Mouse (Mus musculus): ENCODE data around the gene Nol11.
"Not testable (repeated sequence)": the region's sequence is repeated elsewhere in the genome, so short reads cannot be mapped to it uniquely, and the experiment has no call there.

Nol11 gene

GRCm38 (mm10) chr11:107155292-107155691, 33.9 kb downstream of the Nol11 start:
- DNase-seq (ENCODE audit: low spot score in 2 of 2): no peak

DNA sequence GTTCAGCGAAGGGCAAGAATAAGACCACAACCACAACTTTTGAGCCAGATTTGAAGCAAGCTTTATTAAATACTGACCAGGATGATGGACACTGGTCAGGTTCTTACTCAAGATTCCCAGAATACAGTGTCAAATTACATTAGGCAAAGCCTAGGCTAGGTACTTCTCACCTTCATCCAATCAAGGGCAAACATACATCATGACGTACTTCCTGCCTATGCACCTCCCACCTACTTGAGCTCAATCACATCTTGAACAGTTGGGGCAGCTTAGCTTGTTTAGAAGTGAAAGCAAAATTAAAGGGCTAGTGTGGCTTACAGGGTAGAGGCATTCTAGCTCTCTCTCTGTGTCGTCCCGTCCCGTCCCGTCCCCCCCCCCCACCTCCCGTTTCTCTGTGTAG, 34.8 kb downstream of the Nol11 start:
- no peak for DNase-seq (ENCODE audit: low spot score in 2 of 2)

DNA sequence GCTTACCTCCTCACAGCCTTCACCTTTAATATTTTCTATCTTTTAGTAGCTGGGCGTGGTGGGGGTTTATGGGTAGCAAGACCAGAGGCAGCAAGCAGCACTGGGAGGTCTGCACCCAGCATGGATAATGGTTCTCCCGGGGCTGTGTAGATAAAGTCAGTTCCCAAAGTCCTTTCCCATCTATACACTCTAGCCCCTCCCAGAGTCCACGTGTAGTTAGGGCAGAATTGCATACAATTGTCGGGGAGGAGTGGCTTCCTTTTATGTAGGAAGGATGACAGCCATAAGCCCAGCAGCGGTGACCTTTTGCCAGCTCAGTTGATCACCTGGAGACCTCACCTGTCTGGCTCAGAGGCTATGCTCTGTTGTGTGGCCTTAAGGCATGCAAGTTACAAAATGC, 35.5 kb downstream of the Nol11 start:
- no peak for DNase-seq (ENCODE audit: low spot score in 2 of 2)

- DNase-seq (ENCODE audit: low spot score in 2 of 2): no peak
Measured at GRCm38 (mm10) chr11:107151809-107152208, 37.4 kb downstream of the Nol11 start.

DNA sequence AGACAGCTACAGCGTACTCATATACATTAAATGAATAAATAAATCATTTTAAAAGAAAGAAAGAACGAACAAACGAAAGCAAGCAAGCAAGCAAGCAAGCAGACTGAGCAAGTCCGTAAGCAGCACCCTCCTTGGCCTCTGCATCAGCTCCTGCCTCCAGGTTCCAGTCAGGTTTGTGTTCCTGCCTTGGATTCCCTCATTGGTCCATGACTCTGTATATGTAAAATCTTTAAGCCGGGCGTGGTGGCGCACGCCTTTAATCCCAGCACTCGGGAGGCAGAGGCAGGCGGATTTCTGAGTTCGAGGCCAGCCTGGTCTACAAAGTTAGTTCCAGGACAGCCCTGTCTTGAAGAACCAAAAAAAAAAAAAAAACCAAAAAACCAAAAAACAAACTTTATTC, 45.2 kb downstream of the Nol11 start:
- DNase-seq (ENCODE audit: low spot score in 2 of 2): not testable (repeated sequence)

DNA sequence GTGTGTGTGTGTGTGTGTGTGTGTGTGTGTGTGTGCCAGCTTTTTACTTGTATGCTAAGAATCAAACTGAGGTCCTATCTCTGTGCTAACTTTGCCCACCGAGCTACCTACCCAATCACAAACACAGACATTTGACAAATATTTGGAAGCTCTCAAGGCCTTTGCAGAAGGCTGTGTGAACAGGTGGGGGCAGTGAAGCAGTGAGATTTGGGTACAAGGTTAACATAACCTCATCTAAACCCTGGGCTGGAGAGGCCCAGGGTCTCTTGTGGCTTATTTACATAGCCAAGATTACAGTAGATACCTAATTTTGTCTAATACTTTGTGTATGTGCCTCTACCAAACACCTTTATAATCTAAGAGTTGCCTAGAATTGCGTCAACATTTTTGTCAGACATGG, 46.8 kb downstream of the Nol11 start:
- no peak for DNase-seq (ENCODE audit: low spot score in 2 of 2)

- DNase-seq (ENCODE audit: low spot score in 2 of 2): no peak
Measured at GRCm38 (mm10) chr11:107140756-107141155, 48.4 kb downstream of the Nol11 start.

GRCm38 (mm10) chr11:107138633-107139032, 50.5 kb downstream of the Nol11 start:
- no peak for DNase-seq (ENCODE audit: low spot score in 2 of 2)

DNA sequence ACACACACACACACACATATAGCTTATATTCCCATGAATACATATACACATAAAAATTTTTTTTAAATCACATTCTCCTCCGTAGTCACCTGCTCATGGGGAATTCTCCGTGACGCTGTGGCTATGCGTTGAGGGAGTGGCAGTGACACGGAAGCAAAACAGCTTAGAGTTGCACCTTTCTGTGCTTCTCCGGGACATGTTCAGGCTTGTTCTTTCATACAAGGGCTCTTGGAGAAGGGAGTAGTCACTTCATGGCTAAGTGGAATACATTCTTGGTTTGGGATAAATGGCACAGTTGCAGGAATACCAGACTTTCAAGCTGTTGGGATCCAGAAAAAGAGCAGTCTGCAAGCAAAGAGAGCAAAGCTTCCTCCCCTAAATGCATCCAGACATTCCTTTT, 51.6 kb downstream of the Nol11 start:
- no peak for DNase-seq (ENCODE audit: low spot score in 2 of 2)

GRCm38 (mm10) chr11:107136458-107136857, 52.7 kb downstream of the Nol11 start:
- DNase-seq (ENCODE audit: low spot score in 2 of 2): not testable (repeated sequence)

DNA sequence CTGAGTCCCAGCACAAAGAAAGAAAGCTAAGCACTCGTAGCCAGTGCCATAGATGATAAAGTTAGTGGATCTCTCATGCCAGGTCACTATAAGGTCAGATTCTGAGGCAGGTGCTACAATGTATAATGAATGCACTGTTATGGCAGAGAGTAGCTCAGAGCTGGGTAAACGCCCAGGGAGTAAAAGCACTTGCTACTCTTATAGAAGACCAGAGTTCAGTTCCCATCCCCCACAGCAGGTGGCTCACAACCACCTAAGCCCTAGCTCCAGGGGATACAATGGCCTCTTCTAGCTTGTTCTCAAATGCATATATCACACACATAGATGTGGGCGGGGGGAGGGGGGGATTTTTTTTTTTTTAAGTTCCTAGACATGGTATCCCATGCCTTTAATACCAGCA, 53.4 kb downstream of the Nol11 start:
- no peak for DNase-seq (ENCODE audit: low spot score in 2 of 2)

DNA sequence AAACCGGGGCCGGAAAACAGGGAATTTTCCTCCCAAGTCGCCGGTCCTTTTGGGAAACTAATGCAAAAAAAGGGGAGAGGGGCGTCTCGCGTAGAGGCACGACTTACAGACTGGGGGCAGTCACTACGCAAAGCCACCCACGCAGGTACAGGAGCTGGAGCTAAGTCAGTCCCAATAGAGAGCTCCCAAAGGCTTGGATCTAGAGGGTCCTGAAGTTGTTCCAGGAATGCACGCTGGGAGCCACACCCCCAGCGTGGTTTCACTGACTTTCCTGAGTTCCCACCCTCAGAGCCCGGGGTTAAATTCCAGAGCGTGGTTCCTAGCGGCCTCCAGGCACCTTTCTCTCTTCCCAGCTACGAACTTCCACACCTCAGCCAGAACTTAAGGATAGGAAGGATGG, 56.8 kb downstream of the Nol11 start:
- no peak for DNase-seq (ENCODE audit: low spot score in 2 of 2)

- peak; percentile 75 to 79 for DNase-seq (ENCODE audit: low spot score in 2 of 2)
Measured at GRCm38 (mm10) chr11:107131749-107132421, 57.3 kb downstream of the Nol11 start, which contains the start of gene Bptf. Gene Bptf, minus strand, starts transcription at chr11:107132127.

DNA sequence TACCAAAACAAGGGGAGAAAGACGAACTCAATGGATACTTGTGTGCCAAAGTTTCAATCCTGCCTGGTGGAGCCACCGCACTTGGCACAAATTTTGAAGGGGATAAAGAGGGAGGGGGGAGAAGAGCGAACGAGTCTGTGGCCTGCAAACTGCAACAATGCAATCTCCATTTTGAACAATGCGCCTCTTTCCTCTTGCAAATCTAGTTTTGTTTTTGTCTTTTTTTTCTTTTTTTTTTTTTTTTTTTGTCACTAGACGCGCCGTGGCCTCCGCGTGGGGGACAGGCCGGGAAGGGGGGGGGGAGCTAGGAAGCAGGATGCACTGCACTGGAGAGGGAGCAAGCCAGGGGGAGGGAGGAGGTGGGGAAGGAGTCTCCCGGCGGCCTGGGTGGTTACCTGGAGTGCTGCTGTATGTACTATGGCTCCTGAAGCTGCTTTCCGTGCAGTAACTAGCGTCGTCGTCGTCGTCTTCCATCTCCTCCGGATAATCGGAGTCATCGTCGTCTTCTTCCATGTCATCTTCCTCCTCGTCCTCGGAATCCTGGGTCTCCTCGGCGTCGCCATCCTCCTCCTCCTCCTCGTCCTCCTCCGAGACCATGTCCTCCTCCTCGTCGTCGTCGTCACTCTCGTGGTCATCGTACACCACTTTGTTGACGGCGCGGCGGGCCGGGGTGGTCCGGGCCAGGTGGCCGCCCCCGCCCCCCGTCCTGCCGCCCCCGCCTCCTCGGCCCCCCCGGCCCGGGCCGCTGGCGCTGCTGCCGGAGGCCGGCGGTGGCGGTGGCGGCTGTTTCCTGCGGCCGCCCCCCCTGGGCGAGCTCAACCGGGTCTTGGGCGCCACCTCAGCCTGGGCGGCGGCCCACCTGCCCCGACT, 58.1 kb downstream of the Nol11 start:
- peak; percentile 28 to 31 for DNase-seq (ENCODE audit: low spot score in 2 of 2)

DNA sequence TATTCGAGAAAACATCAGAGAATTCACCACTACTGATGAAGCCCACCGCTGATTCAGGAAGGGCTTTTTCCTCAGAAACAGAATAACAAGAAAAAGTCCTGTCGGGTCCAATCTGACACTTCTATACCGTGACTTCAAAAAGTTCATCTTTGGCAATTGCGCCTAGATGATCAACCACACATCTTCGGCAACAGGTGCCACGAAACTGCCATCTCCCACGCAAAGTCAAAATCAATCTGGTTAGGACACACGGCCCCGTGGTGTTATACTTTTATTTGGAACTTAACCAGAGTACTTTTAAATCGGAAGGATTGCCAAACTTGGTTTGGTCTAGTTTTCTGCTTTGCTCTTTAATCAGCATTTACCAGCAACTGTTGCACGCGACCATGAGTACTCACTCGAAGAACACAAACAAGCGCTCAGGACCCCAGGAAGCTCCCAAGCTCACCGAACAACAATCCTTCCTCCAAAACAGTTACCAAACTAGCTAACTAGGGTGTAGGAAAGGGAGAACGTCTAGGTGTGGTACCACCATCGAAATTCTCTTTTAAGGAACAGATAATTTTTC, 58.9 kb downstream of the Nol11 start:
- DNase-seq (ENCODE audit: low spot score in 2 of 2): no peak

DNA sequence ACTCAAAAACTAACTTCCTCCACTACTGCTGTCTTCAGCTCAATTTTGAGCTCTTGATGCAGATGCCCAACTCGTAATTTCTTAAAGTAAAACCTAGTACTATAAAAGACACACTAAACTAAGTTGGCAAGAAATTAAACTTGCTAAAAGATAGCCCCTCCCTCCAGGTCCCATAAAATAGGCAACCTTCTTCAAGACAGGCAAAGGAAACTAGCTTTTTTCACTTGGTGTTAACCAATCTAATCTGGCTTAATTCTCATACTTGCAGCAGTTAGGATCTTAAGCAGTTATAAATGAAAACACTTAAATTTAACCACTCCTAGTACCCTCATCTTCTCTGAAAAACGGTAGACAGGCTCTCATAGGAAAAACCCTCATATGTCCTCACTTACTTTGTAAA, 59.5 kb downstream of the Nol11 start:
- no peak for DNase-seq (ENCODE audit: low spot score in 2 of 2)

DNA sequence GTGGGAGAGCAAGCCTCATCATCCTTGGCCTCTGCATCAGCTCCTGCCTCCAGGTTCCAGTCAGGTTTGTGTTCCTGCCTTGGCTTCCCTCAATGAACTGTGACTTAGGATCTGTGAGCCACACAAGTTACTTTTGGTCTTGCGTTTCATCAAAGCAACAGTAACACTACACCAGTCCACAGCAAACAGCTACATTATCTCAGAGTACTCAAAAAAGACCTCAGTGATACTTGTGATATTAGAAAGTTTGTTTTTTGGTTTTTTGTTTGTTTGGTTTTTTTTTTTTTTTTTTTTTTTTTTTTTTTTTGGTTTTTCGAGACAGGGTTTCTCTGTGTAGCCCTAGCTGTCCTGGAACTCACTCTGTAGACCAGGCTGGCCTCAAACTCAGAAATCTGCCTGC, 62.5 kb downstream of the Nol11 start:
- DNase-seq (ENCODE audit: low spot score in 2 of 2): not testable (repeated sequence)

DNA sequence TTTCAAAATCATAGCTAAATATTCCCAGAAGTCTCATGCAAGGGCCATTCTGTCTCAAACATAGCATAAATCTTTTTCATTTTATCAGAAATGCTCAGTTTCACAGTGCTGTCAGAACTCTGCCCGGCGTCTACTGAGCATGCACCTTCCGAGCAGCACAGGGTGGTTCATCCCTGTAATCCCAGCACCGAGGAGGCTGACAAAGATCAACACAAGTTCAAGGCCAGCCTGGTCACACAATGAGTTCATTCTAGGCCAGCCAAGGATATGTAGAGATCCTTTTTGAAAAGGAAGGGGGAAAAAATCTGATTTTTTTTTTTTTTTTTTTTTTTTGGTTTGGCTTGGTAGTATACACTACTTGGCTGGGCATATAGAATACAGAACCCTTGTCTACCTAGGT, 64.2 kb downstream of the Nol11 start:
- no peak for DNase-seq (ENCODE audit: low spot score in 2 of 2)

DNA sequence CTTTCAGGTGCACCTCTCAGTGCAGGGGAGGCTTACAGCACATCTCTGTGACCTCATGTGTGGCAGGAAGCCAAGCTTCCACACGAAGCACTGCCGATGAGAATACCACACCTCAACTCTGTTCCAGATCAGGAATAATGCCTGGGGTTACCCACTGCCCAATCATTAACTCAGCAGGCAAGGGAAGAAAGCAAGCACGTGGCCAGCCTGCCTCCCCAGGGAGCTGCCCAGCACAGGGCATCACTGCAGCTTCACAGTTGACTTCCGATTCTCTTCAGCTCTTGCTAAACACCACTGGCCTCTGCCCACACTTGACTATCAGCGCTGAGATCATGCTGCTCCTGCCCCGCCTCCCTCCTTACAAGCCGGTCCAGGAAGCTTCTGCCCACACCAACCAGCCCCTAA, 64.9 kb downstream of the Nol11 start:
- DNase-seq (ENCODE audit: low spot score in 2 of 2): peak; percentile 32 to 36

GRCm38 (mm10) chr11:107117789-107118188, 71.4 kb downstream of the Nol11 start:
- no peak for DNase-seq (ENCODE audit: low spot score in 2 of 2)
